Mouse (Mus musculus): ENCODE measurements around the gene Crocc.

Gene Crocc

GRCm38 (mm10) chr4:141060426-141061301 is at the start of gene Crocc:
Gene Crocc, minus strand, starts transcription at chr4:141060550.
- DNase-seq, result peak; percentile 100

GRCm38 (mm10) chr4:141108196-141108732 is 47.9 kb upstream of the Crocc start:
- no peak for DNase-seq

GRCm38 (mm10) chr4:141106526-141107183 is 46.3 kb upstream of the Crocc start:
- no peak for DNase-seq

GRCm38 (mm10) chr4:141101855-141102254 is 41.5 kb upstream of the Crocc start:
- peak; percentile 58 for DNase-seq

GRCm38 (mm10) chr4:141101291-141101690 is 40.9 kb upstream of the Crocc start:
- no peak for DNase-seq

- no peak for DNase-seq
Measured at GRCm38 (mm10) chr4:141099956-141100355, 39.6 kb upstream of the Crocc start.

GRCm38 (mm10) chr4:141098935-141099334 is 38.6 kb upstream of the Crocc start:
- no peak for DNase-seq

- no peak for DNase-seq
Measured at GRCm38 (mm10) chr4:141096710-141097109, 36.4 kb upstream of the Crocc start.

GRCm38 (mm10) chr4:141095016-141095415 is 34.7 kb upstream of the Crocc start:
- DNase-seq, result no peak

- no peak for DNase-seq
Measured at GRCm38 (mm10) chr4:141088714-141089113, 28.4 kb upstream of the Crocc start.

- no peak for DNase-seq
Measured at GRCm38 (mm10) chr4:141088033-141088432, 27.7 kb upstream of the Crocc start, which contains the start of gene Spata21. Gene Spata21, plus strand, starts transcription at chr4:141088333.

GRCm38 (mm10) chr4:141086862-141087261 is 26.5 kb upstream of the Crocc start:
- no peak for DNase-seq

GRCm38 (mm10) chr4:141078510-141079137 is 18.3 kb upstream of the Crocc start:
- no peak for DNase-seq

GRCm38 (mm10) chr4:141077681-141078509 is 17.5 kb upstream of the Crocc start, which contains the start of gene Necap2:
Gene Necap2, minus strand, starts transcription at chr4:141078357.
- DNase-seq, result peak; percentile 97

- peak; percentile 34 for DNase-seq
Measured at GRCm38 (mm10) chr4:141076761-141077506, 16.6 kb upstream of the Crocc start.

GRCm38 (mm10) chr4:141074109-141074508 is 13.8 kb upstream of the Crocc start:
- no peak for DNase-seq

- peak; percentile 63 for DNase-seq
Measured at GRCm38 (mm10) chr4:141073661-141074060, 13.3 kb upstream of the Crocc start.

- DNase-seq, result no peak
Measured at GRCm38 (mm10) chr4:141072502-141072901, 12.2 kb upstream of the Crocc start.

GRCm38 (mm10) chr4:141069731-141070130 is 9.4 kb upstream of the Crocc start:
- peak; percentile 69 for DNase-seq

- DNase-seq, result no peak
Measured at GRCm38 (mm10) chr4:141068655-141069054, 8.3 kb upstream of the Crocc start.

GRCm38 (mm10) chr4:141067516-141068046 is 7.2 kb upstream of the Crocc start:
- no peak for DNase-seq

Data from lung, postnatal 14 days (tissue).